Mouse (Mus musculus) embryonic facial prominence, embryonic 11.5 days (tissue): ENCODE data around the gene Adk. TPM values are rescaled to one million over a fixed set of nuclear protein-coding genes. Genes with fewer than 3 reads are reported as not detected.

Experiments
- ATAC-seq: fragments of 200-750 bp; cut with Nextera tagmentation; replicated peaks from 2 replicates; pipeline ENCODE4 v1.8.0; 2017; ENCODE audit warnings: low read depth; ENCODE audit not compliant: insufficient number of reproducible peaks, low FRiP score, low TSS enrichment
- DNase-seq: peaks from one replicate; pipeline ENCODE4 v3.0.0-alpha.2; 2015; ENCODE audit warnings: low spot score
- H3K27ac ChIP-seq: fragments of 300-500 bp; sonication (generic); replicated peaks from 2 replicates; pipeline ENCODE4 v1.5.1; 2014; ENCODE audit warnings: mild to moderate bottlenecking, low read depth, low read length, control low read depth
- H3K27me3 ChIP-seq: fragments of 300-500 bp; sonication (generic); 2 replicates; pipeline ENCODE4 v1.6.1; 2014; ENCODE audit warnings: mild to moderate bottlenecking, low read length, moderate library complexity, mixed read lengths; ENCODE audit not compliant: control insufficient read depth, insufficient read depth
- H3K36me3 ChIP-seq: fragments of 300-500 bp; sonication (generic); replicated peaks from 2 replicates; pipeline ENCODE4 v1.6.1; 2014; ENCODE audit warnings: low read depth, mild to moderate bottlenecking, low read length, moderate library complexity, mixed read lengths; ENCODE audit not compliant: control insufficient read depth, insufficient read depth
- H3K4me1 ChIP-seq: fragments of 300-500 bp; sonication (generic); 2 replicates; pipeline ENCODE4 v1.6.1; 2014; ENCODE audit warnings: low read length, mixed read lengths; ENCODE audit not compliant: control insufficient read depth, insufficient read depth
- H3K4me2 ChIP-seq: fragments of 300-500 bp; sonication (generic); 2 replicates; pipeline ENCODE4 v1.6.1; 2014; ENCODE audit warnings: low read depth, mild to moderate bottlenecking, control low read depth, low read length, moderate library complexity
- H3K4me3 ChIP-seq: fragments of 300-500 bp; sonication (generic); 2 replicates; pipeline ENCODE4 v1.5.1; 2014; ENCODE audit warnings: low read depth, low read length, control low read depth
- H3K9ac ChIP-seq: fragments of 300-500 bp; sonication (generic); replicated peaks from 2 replicates; pipeline ENCODE4 v1.6.1; 2014; ENCODE audit warnings: mild to moderate bottlenecking, control low read depth, low read length
- H3K9me3 ChIP-seq: fragments of 300-500 bp; sonication (generic); replicated peaks from 2 replicates; pipeline ENCODE4 v1.6.1; 2016; ENCODE audit warnings: mild to moderate bottlenecking, low read length, inconsistent platforms, mixed read lengths; ENCODE audit not compliant: control insufficient read depth
- whole genome bisulfite sequencing: fragments of 180-500 bp; shearing (Covaris S2); extraction: QIAGEN DNeasy Blood & Tissue Kit; methylation state at CpG from one replicate; pipeline ENCODE4 v1.1.7; 2014; 5-methylcytosine and 5-hydroxymethylcytosine counted together
- polyA plus RNA-seq: library from polyadenylated mRNA; unstranded; fragments of >200 nt; fragmentation: Nextera tagmentation; extraction: Ambion mirVana; gene quantifications from 2 replicates; pipeline ENCODE4 v1.2.1, GENCODE M21; 2014

Adk gene
- 152 and 178 TPM in 2 replicates for polyA plus RNA-seq

- Histone ChIP-seq H3K4me2 (peak within 1 kb of the TSS; percentile 85), H3K9me3 (no peaks in the 10 kb centered on the region), H3K4me1 (no peaks in the 10 kb centered on the region), H3K27ac (peak within 1 kb of the TSS; percentile 63), H3K4me3 (peak within 1 kb of the TSS; percentile 78), H3K9ac (peak within 1 kb of the TSS; percentile 77), H3K27me3 (no peaks in the 10 kb centered on the region), H3K36me3 (no peaks in the 10 kb centered on the region)
- under 1% methylated on average over 48 of the region's 48 CpGs for WGBS
- peak; percentile 96 for ATAC-seq
- DNase-seq: peak; percentile 97
Observed at GRCm38 (mm10) chr14:21052112-21052780, at the start of gene Adk, which contains the start of gene Ap3m1. Adk (plus strand) TSS chr14:21052574. Ap3m1 (minus strand) TSS chr14:21052508.

- no peak for ATAC-seq
- Histone ChIP-seq H3K4me1 (no peaks in the 10 kb centered on the region), H3K27me3 (no peaks in the 10 kb centered on the region), H3K4me2 (no peak overlapping the region), H3K4me3 (no peak overlapping the region), H3K9me3 (no peaks in the 10 kb centered on the region), H3K27ac (no peak overlapping the region), H3K9ac (no peak overlapping the region), H3K36me3 (no peaks in the 10 kb centered on the region; the same call in 1 of the 2 replicates)
- 78% methylated on average over 5 of the region's 5 CpGs for WGBS
- DNase-seq: no peak
Observed at GRCm38 (mm10) chr14:21013800-21014334, 38.5 kb upstream of the Adk start.

GRCm38 (mm10) chr14:21017871-21018270, 34.5 kb upstream of the Adk start:
- H3K27me3 ChIP-seq: no peaks in the 10 kb centered on the region
- H3K9me3 ChIP-seq: no peaks in the 10 kb centered on the region
- WGBS: 87% methylated on average over 5 of the region's 5 CpGs
- no peaks in the 10 kb centered on the region for H3K4me1 ChIP-seq
- no peak for DNase-seq
- H3K9ac ChIP-seq: no peak overlapping the region
- no peak for ATAC-seq
- no peak overlapping the region for H3K4me3 ChIP-seq
- H3K4me2 ChIP-seq: no peak overlapping the region
- H3K27ac ChIP-seq: no peak overlapping the region
- no peaks in the 10 kb centered on the region; the same call in 1 of the 2 replicates for H3K36me3 ChIP-seq

- DNase-seq: peak; percentile 72
- no peaks in the 10 kb centered on the region for H3K9me3 ChIP-seq
- H3K9ac ChIP-seq: no peak overlapping the region
- H3K4me3 ChIP-seq: no peak overlapping the region
- no peak overlapping the region for H3K4me2 ChIP-seq
- no peaks in the 10 kb centered on the region; the same call in 1 of the 2 replicates for H3K36me3 ChIP-seq
- no peaks in the 10 kb centered on the region for H3K4me1 ChIP-seq
- 45% methylated on average over 3 of the region's 3 CpGs for WGBS
- no peak overlapping the region for H3K27ac ChIP-seq
- H3K27me3 ChIP-seq: no peaks in the 10 kb centered on the region
- ATAC-seq: no peak
Observed at GRCm38 (mm10) chr14:21018977-21019376, 33.4 kb upstream of the Adk start.

- ATAC-seq (no peak), DNase-seq (no peak)
- H3K4me1 ChIP-seq: no peaks in the 10 kb centered on the region
- H3K4me3 ChIP-seq: no peak overlapping the region
- no peak overlapping the region for H3K9ac ChIP-seq
- no peak overlapping the region for H3K27ac ChIP-seq
- H3K27me3 ChIP-seq: no peaks in the 10 kb centered on the region
- H3K4me2 ChIP-seq: no peak overlapping the region
- H3K36me3 ChIP-seq: no peaks in the 10 kb centered on the region; the same call in 1 of the 2 replicates
- WGBS: 95% methylated on average over 8 of the region's 8 CpGs
- no peaks in the 10 kb centered on the region for H3K9me3 ChIP-seq
Observed at GRCm38 (mm10) chr14:21020435-21020834, 31.9 kb upstream of the Adk start.

- Histone ChIP-seq H3K9ac (no peak overlapping the region), H3K4me2 (no peak overlapping the region), H3K36me3 (no peaks in the 10 kb centered on the region; the same call in none of the 2 replicates), H3K9me3 (no peaks in the 10 kb centered on the region), H3K27ac (no peak overlapping the region), H3K4me3 (no peak overlapping the region), H3K27me3 (no peaks in the 10 kb centered on the region), H3K4me1 (no peaks in the 10 kb centered on the region)
- ATAC-seq: no peak
- DNase-seq: no peak
Observed at GRCm38 (mm10) chr14:21027542-21027941, 24.8 kb upstream of the Adk start.

GRCm38 (mm10) chr14:21029025-21029659, 23.2 kb upstream of the Adk start:
- H3K4me1 ChIP-seq: no peaks in the 10 kb centered on the region
- DNase-seq: no peak
- H3K4me2 ChIP-seq: no peak overlapping the region
- ATAC-seq: no peak
- peaks cover 1% of the 10 kb centered on the region for H3K36me3 ChIP-seq
- WGBS: 89% methylated on average over 11 of the region's 11 CpGs
- no peak overlapping the region for H3K9ac ChIP-seq
- no peaks in the 10 kb centered on the region for H3K9me3 ChIP-seq
- no peak overlapping the region for H3K4me3 ChIP-seq
- H3K27me3 ChIP-seq: no peaks in the 10 kb centered on the region
- H3K27ac ChIP-seq: no peak overlapping the region
